Mouse (Mus musculus): ENCODE measurements at regions not wholly inside any gene's neighbourhood (a gene's known extent, or its start where the extent isn't known, plus 50 kb on each side); places are given as distances from the start of the nearest gene placed in this dataset.

- DNase-seq (ENCODE audit: low read depth, low spot score) (no peak), ATAC-seq (no peak)
- CTCF ChIA-PET, result no interaction called here
- POLR2A ChIA-PET, result no interaction called here
- no peaks in the 10 kb centered on the region for H3K27me3 ChIP-seq
- in situ Hi-C loops (cut with MboI; ENCODE audit: low pct_unique_long_range_greater_than_20kb), result loop anchor here (10.0 kb wide), 1 partner anchor 380 kb away; no protein-coding TSS in a partner anchor
- no peak for TF ChIP-seq CTCF (IDR thresholded peaks at IDR 0.05)
Observed at GRCm38 (mm10) chr17:93534945-93535344, 336.1 kb downstream of the Adcyap1 start.

GRCm38 (mm10) chr17:93535751-93536150 lies 336.9 kb downstream of the Adcyap1 start:
- CTCF ChIA-PET, result no interaction called here
- DNase-seq (ENCODE audit: low read depth, low spot score) (no peak), ATAC-seq (no peak)
- H3K27me3 ChIP-seq, result no peaks in the 10 kb centered on the region
- no peak for TF ChIP-seq CTCF (IDR thresholded peaks at IDR 0.05)
- POLR2A ChIA-PET, result no interaction called here
- in situ Hi-C loops (cut with MboI; ENCODE audit: low pct_unique_long_range_greater_than_20kb), result loop anchor here (10.0 kb wide), 1 partner anchor 381 kb away; no protein-coding TSS in a partner anchor

- no peak for DNase-seq (ENCODE audit: low read depth, low spot score)
- ATAC-seq, result no peak
- in situ Hi-C loops (cut with MboI; ENCODE audit: low pct_unique_long_range_greater_than_20kb), result no loop called here
- POLR2A ChIA-PET, result no interaction called here
- TF ChIP-seq CTCF (IDR thresholded peaks at IDR 0.05), result no peak
- CTCF ChIA-PET, result interaction anchor here (1.8 kb wide), 1 partner anchor 9 kb away, joined by 4 read pairs; no protein-coding TSS in a partner anchor
- H3K27me3 ChIP-seq, result no peaks in the 10 kb centered on the region
Observed at GRCm38 (mm10) chr17:93541795-93542194, 343.0 kb downstream of the Adcyap1 start.

- DNase-seq (ENCODE audit: low read depth, low spot score) (no peak), ATAC-seq (no peak)
- in situ Hi-C loops (cut with MboI; ENCODE audit: low pct_unique_long_range_greater_than_20kb), result no loop called here
- H3K27me3 ChIP-seq, result no peaks in the 10 kb centered on the region
- ChIA-PET POLR2A (no interaction called here), CTCF (no interaction called here)
- no peak for TF ChIP-seq CTCF (IDR thresholded peaks at IDR 0.05)
Observed at GRCm38 (mm10) chr17:93550339-93550738, 351.5 kb downstream of the Adcyap1 start.

- TF ChIP-seq CTCF (IDR thresholded peaks at IDR 0.05), result no peak
- ATAC-seq, result no peak
Observed at GRCm38 (mm10) chr17:93555872-93556271, 357.1 kb downstream of the Adcyap1 start.

GRCm38 (mm10) chr17:93563277-93563772 lies 364.5 kb downstream of the Adcyap1 start:
- ATAC-seq (no peak), DNase-seq (ENCODE audit: low read depth, low spot score) (no peak)
- in situ Hi-C loops (cut with MboI; ENCODE audit: low pct_unique_long_range_greater_than_20kb), result no loop called here
- TF ChIP-seq CTCF (IDR thresholded peaks at IDR 0.05), result no peak
- ChIA-PET CTCF (no interaction called here), POLR2A (no interaction called here)
- no peaks in the 10 kb centered on the region for H3K27me3 ChIP-seq

More at GRCm38 (mm10) chr17:93555872-93556271, 357.1 kb downstream of the Adcyap1 start:
- H3K27me3 ChIP-seq, result no peaks in the 10 kb centered on the region
- in situ Hi-C loops (cut with MboI; ENCODE audit: low pct_unique_long_range_greater_than_20kb), result no loop called here
- no peak for DNase-seq (ENCODE audit: low read depth, low spot score)
- CTCF ChIA-PET, result interaction anchor here (0.9 to 1.7 kb wide), 2 partner anchors 8 to 12 kb away, joined by 3 read pairs; no protein-coding TSS in a partner anchor
- POLR2A ChIA-PET, result no interaction called here

- in situ Hi-C loops (cut with MboI; ENCODE audit: low pct_unique_long_range_greater_than_20kb), result no loop called here
- CTCF ChIA-PET, result no interaction called here
- DNase-seq (ENCODE audit: low read depth, low spot score), result no peak
- no peak for ATAC-seq
- no peaks in the 10 kb centered on the region for H3K27me3 ChIP-seq
- POLR2A ChIA-PET, result no interaction called here
- TF ChIP-seq CTCF (IDR thresholded peaks at IDR 0.05), result no peak
Observed at GRCm38 (mm10) chr17:93579981-93580380, 381.2 kb downstream of the Adcyap1 start.

GRCm38 (mm10) chr17:93598181-93598685 lies 399.4 kb downstream of the Adcyap1 start:
- DNase-seq (ENCODE audit: low read depth, low spot score) (no peak), ATAC-seq (no peak)
- ChIA-PET CTCF (no interaction called here), POLR2A (no interaction called here)
- in situ Hi-C loops (cut with MboI; ENCODE audit: low pct_unique_long_range_greater_than_20kb), result no loop called here
- TF ChIP-seq CTCF (IDR thresholded peaks at IDR 0.05), result no peak
- H3K27me3 ChIP-seq, result no peaks in the 10 kb centered on the region

- POLR2A ChIA-PET, result no interaction called here
- CTCF ChIA-PET, result no interaction called here
Observed at GRCm38 (mm10) chr17:93600236-93600635, 401.4 kb downstream of the Adcyap1 start.

GRCm38 (mm10) chr17:93609261-93609660 lies 410.4 kb downstream of the Adcyap1 start:
- H3K27me3 ChIP-seq, result no peaks in the 10 kb centered on the region
- POLR2A ChIA-PET, result no interaction called here
- in situ Hi-C loops (cut with MboI; ENCODE audit: low pct_unique_long_range_greater_than_20kb), result no loop called here
- ATAC-seq (no peak), DNase-seq (ENCODE audit: low read depth, low spot score) (no peak)
- no peak for TF ChIP-seq CTCF (IDR thresholded peaks at IDR 0.05)
- CTCF ChIA-PET, result no interaction called here

More at GRCm38 (mm10) chr17:93600236-93600635, 401.4 kb downstream of the Adcyap1 start:
- no peaks in the 10 kb centered on the region for H3K27me3 ChIP-seq
- TF ChIP-seq CTCF (IDR thresholded peaks at IDR 0.05), result no peak
- in situ Hi-C loops (cut with MboI; ENCODE audit: low pct_unique_long_range_greater_than_20kb), result no loop called here
- DNase-seq (ENCODE audit: low read depth, low spot score) (no peak), ATAC-seq (no peak)

- no peak for ATAC-seq
- no peaks in the 10 kb centered on the region for H3K27me3 ChIP-seq
- in situ Hi-C loops (cut with MboI; ENCODE audit: low pct_unique_long_range_greater_than_20kb), result no loop called here
- POLR2A ChIA-PET, result no interaction called here
- no peak for TF ChIP-seq CTCF (IDR thresholded peaks at IDR 0.05)
- CTCF ChIA-PET, result no interaction called here
- DNase-seq (ENCODE audit: low read depth, low spot score), result no peak
Observed at GRCm38 (mm10) chr17:93609942-93610596, 411.3 kb downstream of the Adcyap1 start.

Measured in Patski (cell line).